Mouse (Mus musculus) liver, postnatal 0 days (tissue): ENCODE results near the gene Pi4kb.
"Not testable (repeated sequence)": the region's sequence is repeated elsewhere in the genome, so short reads cannot be mapped to it uniquely, and the experiment has no call there.

Source experiments
- CTCF ChIP-seq: sonication (generic); IDR thresholded peaks from 2 replicates; pipeline ENCODE4 v1.5.1; 2016; ENCODE audit warnings: antibody characterized with exemption, low read depth
- EP300 ChIP-seq: IDR thresholded peaks from 2 replicates; pipeline ENCODE4 v1.6.1; 2016; ENCODE audit warnings: antibody characterized with exemption, low read depth, mild to moderate bottlenecking

GRCm38 (mm10) chr3:94930386-94931266 lies 43.9 kb upstream of the Pi4kb start:
- TF ChIP-seq CTCF, EP300: not testable (repeated sequence)
